Mouse (Mus musculus) left cerebral cortex, postnatal 4 days (tissue): Measurements from ENCODE around the gene Zfp362. TPM values are rescaled to one million over a fixed set of nuclear protein-coding genes. Genes with fewer than 3 reads are reported as not detected.
A peak's percentile ranks its signal among the peaks of the same experiment; 100 is the strongest.

Experiments used
- DNase-seq: peaks from one replicate; pipeline ENCODE4 v3.0.0-alpha.2; 2022
- intact Hi-C: fragments of 180-260 bp; cut with DNase I; formaldehyde crosslinking; loops from one replicate; pipeline ENCODE4 v1.15.1; 2025
- total RNA-seq, 2 experiments: library from RNA; stranded (reverse); gene quantifications; 2 replicates each; pipeline ENCODE4 v1.2.3; 2021

The Zfp362 gene
- 10 to 100 TPM; 62.4 to 66.2 TPM for total RNA-seq

DNA sequence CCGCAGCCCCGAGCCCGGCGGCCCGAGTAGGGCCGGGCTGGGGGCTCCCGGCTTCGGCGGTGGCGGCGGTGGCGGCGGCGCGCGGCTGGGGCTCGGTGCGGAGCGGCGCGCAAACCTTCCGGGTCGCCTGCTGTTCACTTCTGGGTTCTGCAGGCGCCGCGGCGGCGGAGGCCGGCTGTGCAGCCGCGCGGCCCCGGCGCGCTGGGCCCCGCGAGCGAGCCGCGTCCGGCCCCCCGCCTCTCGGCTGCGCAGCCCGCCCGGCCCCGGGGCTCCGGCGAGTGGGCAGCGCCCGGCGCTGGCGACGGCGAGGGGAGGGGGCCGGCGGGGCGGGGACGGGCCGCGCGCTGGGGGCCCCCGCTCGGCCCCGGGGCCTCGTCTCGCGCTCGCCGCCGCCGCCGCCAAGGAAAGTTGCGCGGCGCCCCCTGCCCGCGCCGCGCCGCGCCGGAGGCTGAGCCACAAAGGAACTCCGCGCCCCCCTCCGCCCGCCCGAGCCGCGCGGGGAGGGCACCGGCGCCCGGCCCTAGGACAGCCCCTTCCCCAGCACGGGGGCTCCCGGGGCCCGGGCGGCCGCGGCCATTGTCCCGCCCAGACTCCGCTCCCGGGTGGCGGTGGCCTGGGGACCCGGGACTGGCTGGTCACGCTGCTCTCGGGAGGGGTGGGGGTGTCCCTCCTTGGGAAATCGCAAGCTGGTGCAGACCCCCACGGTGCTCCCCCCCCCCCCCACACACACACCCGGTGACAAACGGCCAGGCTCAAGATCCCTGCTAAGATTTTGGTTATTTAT, at the start of gene Zfp362:
Zfp362 (minus strand) TSS at position 3 of the 784 bp plus-strand sequence.
- intact Hi-C loops = no loop called here
- DNase-seq = peak; percentile 60

DNA sequence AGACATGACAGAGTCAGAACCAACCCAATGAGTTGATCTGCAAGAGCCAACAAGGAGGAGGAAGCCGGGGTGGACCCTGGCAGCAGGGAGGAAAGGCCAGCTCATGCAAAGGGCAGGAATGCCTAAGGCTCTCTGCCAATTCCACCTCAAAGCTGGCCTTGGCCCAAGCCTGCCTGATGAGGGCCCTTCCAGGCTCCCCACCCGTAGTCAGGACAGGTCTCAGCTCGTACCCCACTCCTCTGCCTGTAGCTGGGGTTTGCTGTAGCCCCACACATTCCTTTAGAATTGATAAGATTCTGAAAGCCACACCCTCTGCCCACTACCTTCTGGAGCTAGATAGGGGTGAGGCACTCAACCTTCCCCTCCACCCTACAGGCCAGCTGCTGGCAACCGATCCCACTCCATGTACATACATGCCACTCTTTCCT, 49.8 kb upstream of the Zfp362 start:
- intact Hi-C loops = no loop called here
- DNase-seq = peak; percentile 44

DNA sequence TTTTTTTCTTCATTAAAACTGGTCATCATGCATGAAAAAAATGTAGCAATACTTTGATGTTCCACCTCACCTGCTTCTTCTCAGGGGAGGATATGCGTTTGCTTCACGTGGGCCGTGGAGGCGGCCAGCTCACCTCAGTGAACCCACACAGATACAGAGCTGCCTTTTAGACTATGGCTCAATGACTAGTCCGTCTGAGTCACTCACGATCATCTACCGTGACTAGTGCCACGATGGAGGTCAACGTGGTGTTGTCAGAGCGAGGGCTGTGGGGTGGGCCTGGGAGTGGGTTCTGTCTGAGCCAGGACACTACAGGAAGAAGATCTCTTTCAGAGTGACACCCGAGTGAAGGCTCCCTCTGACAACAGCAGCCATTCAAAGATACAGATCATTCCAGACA, 47.3 kb upstream of the Zfp362 start:
- DNase-seq = no peak
- intact Hi-C loops = no loop called here

DNA sequence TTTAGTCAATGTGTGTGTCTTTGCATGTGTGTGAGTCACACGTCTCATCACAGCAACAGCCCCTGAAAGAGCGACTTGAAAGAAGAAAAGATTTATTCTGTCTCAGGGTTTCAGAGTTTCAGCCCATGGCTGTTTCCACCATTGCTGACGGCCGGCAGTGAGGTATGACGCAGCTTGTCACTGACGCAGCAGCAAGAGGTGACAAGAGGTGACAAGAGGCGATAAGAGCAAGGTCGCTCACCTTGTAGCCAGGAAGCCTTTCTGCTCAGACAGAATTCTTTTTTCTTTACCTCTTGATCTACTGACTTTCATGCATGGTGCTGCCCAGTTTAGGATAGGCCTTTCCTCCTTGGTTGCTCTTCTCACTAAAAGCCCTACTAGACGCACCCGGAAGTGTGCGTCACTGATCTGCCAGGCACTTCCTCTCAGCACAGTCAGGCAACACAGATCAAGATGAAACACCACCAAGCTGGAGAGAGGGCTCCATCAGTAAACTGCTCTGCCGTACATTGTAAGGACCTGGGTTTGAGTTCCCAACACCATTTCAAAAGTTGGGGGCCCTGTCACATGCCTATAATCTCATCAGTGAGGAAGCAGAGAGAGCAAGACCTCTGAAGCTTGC, 46.5 kb upstream of the Zfp362 start:
- DNase-seq = no peak
- intact Hi-C loops = no loop called here

DNA sequence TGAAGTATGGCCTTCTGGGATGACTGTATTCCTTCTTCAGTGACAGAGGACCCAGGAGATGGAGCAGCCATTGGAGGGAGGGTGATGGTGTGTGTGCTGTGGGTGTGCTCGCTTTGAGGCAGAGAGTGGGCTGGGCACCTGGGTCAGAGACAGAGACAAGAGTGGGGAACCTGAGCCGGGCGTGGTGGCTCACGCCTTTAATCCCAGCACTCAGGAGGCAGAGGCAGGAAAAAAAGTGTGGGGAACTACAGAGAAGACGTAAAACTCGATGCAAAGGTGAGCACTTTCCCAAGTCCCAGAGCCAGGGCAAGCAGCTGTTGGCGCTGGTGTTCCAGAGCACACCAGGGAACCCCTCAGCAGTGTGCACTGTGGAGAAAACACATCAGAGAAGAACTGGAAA, 43.8 kb upstream of the Zfp362 start:
- intact Hi-C loops = no loop called here

DNA sequence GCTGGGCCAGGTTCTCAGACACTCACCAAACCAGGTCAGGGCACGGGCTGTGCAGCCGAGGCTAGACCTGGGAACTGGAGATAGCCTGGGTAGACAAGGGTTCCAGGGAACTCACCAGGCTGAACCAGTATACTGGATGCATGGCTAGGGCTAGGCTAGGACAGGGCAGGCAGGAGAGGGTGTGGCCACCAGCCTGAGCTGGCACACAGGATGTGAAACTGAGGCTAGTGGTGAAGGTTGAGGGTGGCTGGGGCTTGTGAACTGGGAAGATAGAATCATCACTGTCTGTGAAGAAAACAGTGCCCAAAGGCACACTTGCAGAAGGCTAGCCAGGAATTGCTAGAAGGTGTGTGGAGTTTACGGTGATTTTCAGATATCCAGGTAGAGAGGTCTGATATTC, 43.1 kb upstream of the Zfp362 start:
- DNase-seq = no peak
- intact Hi-C loops = no loop called here

More for the DNA sequence above, 43.8 kb upstream of the Zfp362 start:
- no peak for DNase-seq

DNA sequence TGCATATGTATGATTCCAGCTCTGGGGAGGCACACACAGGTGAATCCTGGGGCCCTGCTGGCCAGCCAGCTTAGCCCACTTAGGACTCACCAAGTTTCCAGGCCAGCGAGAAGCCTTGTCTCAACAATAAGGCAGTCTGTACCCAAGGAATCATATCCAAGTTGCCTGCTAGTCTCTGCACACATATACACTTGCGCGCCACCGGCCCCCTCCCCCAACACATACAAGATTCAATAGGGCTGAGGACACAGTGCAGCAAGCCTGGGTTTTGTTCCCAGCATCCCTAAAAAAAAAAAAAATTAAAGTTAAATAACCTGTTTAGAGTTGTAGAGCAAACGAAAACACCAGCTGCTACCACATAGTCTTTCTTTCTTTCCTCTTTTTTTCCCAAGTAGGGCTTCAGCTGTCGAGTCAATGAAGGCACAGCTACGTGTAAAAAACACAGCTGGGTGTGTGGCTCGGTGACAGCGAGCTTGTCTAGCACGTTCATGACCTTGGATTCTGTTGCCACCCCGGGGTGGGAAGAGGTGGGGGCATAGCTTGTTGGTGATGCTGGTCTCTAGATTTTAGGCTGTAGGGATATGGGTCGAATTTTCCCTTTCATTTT, 39.6 kb upstream of the Zfp362 start:
- no peak for DNase-seq
- intact Hi-C loops = no loop called here

DNA sequence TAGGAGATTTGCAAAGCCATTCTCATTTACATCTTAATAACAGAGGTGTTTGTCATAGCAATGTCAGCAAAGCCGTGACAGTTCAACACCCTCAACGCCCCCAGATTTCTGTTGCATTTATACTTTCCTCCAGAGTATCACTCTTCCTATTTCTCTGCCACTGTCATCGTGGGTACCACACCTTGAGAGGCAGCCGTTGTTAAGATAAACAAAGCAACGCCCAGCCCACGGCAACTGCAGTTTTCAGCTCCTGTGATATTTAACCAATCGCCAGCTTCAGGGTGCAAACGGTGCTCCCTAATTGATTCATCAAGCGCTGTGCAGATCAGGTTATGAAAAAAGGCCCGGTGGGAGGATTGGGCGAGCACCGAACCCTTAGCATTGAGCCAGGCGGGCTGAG, 38.7 kb upstream of the Zfp362 start:
- DNase-seq = no peak
- intact Hi-C loops = no loop called here

DNA sequence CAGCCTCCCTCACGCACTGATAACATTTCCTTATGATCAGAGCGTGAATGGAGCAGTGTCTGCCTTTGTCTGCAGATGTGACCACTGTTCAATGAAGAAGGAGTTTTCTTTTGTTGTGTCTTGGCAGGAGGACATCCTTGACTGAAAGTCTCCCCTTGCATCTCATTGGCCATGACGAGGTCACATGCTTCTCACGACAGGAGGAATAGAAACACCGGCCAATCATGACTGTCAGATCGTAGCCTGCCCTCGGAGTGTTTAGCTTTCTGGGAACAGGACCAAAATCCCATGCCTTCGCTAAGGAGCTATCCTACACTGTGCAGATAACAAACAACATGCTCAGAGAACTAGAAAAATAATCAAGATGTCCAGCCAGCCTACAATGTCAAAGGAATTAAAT, 35.4 kb upstream of the Zfp362 start:
- intact Hi-C loops = no loop called here
- no peak for DNase-seq

DNA sequence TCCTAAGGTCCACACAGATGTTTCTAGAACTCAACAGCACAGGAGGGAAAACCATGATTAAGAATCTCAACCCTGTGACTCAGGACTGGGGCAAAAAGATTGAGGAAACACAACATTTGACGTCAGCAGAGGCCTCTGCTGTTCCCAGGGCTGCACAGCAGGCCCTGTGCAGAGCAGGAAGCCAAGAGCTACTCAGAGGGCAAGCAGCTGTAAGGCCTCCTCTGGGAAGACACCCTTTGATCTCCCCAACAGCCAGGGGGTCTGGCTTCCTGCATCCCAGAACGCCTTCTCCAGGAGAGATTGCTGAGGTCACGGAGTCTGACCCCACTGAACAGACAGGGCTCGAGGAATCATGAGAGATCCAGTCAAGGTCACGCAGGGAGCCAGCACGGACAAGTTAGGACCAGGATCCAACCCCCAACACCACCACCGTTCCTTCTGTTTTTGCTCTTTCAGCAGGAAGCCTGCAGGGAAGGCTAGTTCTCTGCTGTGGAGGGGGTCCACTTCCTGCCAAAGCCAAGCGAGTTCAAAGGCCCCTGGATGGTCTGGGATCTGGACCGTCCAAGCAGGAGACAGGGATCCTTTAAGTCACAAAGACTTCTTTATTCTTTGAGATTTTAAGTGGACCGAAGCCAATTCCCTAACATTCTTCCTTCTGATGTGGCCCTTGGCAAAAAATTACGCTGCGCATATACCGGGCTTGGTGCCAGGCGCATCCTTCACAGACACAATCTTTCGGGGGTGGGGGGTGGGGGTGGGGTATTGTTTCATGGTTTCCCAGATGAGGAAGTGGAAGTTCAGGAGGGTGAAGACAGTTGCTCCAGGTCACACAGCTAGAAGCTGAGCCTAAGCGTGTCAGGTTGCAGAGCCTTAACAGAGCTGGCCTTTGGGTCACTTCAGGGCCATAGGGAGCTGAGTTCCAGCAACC, 34.2 kb upstream of the Zfp362 start:
- peak; percentile 51 for DNase-seq
- intact Hi-C loops = no loop called here

DNA sequence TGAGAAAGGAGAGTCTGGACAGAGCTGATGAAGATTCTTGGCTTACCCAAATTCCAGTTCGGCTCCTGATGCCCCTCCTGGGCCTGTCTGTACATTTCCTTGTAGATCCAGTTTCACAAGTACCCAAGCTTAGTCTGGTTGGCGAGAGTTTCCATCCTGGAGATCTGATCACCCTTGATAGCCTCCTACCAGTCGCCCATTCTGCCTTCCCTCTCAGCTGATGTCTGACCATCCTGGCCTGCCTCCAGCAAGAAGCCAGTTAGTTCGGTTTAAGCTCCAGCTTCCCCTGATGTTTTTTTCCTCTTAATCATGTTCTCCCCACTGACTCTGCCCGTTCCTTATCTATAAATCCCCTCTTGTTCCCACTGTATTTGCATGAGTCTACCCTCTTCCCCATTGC, 32.4 kb upstream of the Zfp362 start:
- DNase-seq = no peak
- intact Hi-C loops = no loop called here

DNA sequence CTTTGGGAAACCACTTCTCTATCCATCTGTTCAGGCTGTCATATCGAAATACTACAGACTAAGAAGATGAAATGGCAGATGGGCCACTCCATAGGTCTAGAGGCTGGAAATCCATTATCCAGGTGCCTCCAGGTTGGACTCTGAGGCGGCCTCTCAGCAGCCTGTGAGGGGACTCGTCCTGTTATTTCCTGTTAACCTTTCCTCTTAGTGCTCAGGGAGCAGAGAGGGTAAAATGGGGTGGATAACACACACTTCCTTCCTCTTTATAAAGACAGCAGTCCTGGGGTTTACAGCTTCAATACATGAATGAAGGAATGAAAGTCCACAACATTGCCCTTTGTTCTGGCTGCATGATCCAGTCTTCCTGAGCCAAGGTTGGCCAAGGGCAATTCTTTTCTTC, 18.3 kb upstream of the Zfp362 start:
- intact Hi-C loops = no loop called here
- DNase-seq = no peak

DNA sequence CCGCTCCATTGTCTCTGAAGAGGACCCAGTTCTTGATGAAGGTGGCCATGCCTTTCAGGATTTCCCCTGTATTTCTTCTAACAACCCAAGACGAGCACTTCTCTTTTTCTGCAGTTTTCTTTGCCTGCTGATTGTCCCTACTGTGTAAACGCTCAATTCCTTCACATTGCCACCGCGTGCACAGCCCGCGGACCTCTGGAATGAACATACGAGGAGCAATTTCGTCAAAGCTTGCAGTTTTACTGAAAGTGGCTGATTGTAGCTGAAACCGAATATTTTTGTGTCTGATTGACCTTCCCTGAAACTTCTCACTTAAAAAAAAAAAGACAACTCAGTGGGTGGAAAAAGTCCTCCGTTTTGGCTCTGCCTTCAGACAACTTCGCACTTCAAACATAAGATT, 14.7 kb upstream of the Zfp362 start:
- intact Hi-C loops = no loop called here

DNA sequence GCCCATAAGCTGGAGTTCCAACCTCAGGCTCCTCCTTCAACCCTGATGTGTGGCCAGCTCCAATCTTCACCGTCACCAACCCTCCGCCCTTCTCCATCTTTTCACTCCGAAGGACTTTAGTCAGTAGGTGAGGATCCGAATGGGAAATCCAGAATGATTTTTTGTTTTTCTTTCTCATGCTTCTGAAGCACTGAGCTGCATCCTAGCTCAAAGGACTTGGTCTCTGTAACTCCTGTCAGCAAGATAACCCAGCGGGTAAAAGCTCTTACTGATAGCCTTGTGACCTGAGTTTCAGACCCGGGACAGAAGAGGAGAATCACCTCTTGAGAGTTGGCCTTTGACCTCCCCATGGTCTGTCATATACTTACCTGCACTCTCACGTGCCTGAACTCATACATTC, 11.2 kb upstream of the Zfp362 start:
- intact Hi-C loops = no loop called here
- no peak for DNase-seq

More for the DNA sequence above, 14.7 kb upstream of the Zfp362 start:
- no peak for DNase-seq

DNA sequence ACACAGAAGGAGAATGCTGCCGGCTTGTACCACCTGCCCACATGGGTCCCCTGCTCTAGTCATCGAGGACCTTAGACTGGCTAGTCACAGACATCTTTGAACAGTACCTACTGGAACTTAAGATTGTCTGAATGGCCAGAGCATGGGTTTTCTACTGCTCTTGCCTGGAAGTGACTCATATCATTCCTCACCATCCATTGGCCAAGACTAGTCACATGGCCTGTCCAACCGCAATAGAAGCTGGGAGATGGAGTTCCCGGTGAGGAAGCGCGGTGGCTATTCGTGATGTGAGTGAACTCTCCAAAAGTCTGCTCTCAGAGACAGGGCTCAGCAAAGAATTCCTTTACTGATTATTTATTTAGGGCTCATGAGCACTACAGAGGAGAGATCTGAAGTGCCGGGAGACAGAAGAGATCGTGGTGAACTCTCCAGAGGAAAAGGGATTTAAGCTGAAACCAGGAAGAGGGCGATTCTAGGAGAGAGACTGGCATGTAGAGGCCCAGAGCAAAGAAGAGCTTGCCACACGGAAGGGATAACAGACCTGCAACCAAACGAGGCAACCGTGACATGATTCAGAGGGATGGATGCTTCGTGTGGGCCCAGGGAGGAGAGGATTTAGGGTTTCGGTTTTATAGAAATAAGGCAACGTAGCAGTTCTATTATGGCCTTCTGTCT, 5.7 kb upstream of the Zfp362 start:
- intact Hi-C loops = no loop called here
- peak; percentile 75 for DNase-seq

DNA sequence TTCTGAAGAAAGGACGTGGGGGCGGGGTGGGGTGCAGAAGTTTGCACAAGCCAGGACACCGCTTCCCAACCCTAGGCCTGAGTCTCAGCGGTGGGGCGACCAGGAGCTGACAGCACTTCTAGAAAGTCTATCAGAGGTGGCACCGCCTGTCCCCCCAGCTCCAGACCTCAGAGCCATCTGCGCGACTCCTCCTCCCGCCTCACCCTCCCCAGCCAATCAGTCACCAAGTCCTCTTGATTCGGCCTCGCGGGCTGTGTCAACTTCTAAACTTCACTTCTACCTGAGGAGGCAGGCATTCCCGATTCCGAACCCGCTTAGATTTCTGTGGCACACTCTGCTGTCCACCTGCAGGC, 958 bp upstream of the Zfp362 start:
- peak; percentile 72 for DNase-seq
- intact Hi-C loops = no loop called here

DNA sequence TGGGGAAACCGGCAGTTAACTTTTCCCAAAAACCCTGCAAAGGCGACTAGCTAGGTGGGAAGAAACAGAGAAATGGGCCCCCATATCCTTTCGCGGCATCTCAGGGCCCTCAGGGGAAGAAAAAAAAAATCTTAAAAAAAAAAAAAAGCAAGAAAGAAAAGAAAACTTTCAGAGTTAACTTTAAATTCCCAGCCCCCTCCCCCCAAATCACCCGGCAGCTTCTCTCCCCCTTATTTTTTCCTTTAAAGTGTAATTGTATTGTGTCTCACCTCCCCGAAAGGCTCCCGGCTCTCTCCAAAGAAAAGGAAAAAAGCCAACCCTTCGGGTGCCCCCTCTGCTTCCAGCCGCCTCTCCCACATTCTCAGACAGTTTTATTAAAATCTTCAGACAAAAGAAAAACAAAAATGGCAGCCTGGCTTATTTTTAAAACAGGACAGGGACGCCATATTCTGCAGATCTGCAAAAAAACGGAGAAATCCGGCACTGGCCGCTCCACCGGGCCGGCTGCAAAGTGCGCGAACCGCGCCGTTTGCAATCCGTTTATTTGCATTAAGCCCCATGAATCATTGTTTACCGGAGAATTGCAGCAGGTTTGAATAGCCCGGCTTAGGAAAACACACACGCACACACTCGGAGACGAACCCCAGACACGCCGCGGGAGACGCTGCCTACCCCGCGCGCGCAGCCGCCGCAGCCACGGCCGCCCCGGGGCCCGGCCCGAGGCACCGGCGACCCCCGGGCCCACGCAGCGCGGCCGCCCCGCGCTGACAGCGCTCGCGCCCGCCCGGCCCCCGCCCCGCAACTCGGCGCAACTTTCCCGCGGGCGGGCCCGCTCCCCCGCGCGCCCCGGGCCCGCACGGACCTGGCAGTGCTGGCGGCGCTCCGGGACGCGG, 449 bp downstream of the Zfp362 start:
- intact Hi-C loops = no loop called here
- DNase-seq = no peak

DNA sequence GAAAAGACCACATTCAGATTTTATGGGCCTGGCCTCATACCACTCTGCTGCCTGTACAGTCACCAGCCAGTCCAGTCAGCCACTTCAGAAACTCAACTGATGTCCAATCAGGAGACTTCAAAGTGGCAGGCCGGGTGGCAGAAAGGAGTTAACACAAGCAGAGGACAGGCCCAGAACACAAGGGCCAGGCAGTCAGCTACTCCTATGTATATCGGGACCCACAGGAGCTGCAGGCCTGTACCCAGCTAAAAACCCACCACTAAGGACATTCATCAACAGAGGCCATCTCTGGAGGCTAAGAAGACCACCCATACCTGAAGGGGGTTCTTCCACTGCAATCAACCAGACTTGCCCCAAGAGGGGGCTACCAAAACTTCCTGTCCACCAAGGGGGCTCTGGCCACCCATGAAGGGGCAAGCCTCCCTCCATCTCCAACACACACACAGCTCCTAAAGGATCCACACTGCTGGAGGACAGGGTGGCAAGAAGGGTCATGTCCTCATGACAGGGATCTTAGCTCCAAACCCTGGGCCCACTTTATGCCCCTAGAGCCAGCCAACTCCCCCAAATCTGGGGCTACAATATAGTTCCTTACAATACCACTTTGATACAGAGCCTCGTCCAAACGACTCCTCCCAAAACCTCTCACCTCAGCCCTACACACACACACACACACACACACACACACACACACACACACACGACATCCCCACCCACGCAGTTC, 1.3 kb downstream of the Zfp362 start:
- no peak for DNase-seq
- intact Hi-C loops = no loop called here

DNA sequence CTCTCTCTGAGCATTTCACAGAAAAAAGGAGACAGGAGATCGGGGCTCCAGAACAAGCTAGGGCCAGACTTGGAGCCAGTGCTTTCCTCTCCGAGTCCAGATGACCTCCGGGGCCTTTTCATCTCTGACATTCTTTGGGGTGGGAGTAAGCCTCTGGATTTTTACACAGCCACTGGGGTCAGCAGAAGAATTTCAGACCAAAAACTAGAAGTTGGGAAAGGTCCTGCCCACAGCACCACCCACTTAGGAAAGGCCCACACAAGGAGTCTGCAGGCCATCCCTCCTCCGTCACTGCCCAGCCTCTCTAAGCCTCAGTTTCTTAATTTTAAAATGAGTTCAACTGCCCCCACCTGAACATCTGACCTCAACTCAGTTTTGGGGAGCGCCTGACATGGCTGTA, 2.3 kb downstream of the Zfp362 start:
- DNase-seq = no peak
- intact Hi-C loops = no loop called here
